Mouse (Mus musculus): Measurements from ENCODE around the gene Rdh9. TPM values are rescaled to one million over a fixed set of nuclear protein-coding genes. Genes with fewer than 3 reads are reported as not detected.
"Not testable (repeated sequence)": the region's sequence is repeated elsewhere in the genome, so short reads cannot be mapped to it uniquely, and the experiment has no call there.

Rdh9 gene
- total RNA-seq, 1 experiment from 2014 or later = 1.0 TPM

DNA sequence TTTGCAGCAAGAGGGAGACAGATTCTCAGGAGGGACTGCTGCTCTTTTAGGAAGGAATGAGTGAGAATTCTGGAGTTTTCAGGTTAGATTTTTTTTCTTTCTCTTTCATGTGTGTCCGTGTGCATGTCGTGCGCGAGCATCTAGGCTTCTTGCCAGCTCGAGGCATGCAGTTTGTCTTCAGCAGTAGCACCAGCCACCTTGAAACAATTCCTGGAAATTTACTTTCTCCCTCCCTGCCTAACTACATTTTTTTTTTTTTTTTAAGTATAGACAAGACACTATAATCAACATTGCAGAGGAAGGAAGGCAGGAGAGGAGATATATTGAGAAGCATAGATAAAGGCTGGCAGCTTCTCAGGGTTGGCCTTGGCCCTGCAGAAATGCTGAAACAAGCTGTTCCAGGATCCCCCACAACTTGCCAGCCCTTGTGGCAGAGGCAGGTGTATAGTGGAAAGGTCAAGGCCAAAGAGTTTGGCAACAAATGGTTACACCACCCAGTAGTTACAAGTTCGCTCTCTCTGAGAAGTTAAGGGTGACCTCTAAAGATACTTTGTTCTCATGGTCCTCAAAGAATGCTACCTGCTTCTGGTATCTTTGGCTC lies 21.5 kb upstream of the Rdh9 start:
- ATAC-seq (replicated peaks; ENCODE audit: insufficient number of reproducible peaks, low FRiP score, low TSS enrichment, poor library complexity, severe bottlenecking) = no peak

DNA sequence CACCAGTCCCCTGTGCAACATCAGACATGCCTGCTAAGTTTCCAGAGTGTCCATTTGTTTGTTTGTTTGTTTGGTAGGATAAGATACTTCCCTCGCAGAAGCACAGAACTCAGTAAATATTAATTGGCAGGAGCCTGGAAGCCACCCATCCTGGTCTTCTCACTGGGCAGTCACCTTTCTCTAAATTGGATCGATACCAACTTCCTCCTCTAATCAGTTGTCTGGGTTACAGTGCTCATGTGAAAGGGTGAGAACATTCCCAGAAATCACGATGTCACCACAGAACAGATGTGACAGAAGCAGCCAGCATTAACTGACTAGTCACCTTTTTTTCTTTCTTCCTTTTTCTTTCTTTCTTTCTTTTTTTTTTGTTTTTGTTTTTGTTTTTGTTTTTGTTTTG lies 20.9 kb upstream of the Rdh9 start:
- ATAC-seq (replicated peaks; ENCODE audit: insufficient number of reproducible peaks, low FRiP score, low TSS enrichment, poor library complexity, severe bottlenecking) = no peak

DNA sequence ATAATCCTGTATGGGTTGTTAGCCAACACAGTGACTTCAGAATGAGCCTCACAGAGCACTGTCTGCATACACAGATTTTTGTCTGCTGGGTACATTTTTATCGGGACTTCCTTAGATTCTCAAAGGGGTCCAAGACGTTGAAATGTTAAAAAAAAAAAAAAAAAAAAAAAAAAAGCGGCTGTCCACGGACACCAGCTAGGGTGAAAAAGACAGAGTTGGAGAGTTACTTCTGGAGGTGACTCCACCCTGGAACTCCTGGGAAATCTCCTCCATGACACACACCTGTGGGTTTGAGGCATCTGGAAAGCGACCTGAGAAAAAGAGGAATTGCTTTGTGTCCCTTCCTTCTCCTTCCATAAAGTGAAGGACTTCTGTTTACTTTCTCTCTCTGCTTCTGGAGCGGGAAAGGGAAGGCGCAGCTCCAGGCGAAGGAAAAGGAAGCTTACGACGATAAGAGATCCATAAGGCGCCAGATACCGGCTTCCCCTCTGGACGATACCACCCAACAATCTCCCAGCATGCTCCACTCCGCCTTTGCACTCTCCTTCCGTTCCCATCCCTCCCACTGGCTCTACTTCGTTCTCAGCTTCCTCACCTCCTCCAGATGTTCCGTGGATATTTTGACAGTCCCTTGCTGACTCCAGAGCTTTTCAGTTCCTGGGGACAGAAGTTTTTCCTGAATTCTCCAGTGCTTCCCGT lies 20.3 kb upstream of the Rdh9 start:
- no peak for ATAC-seq (replicated peaks; ENCODE audit: insufficient number of reproducible peaks, low FRiP score, low TSS enrichment, poor library complexity, severe bottlenecking)

DNA sequence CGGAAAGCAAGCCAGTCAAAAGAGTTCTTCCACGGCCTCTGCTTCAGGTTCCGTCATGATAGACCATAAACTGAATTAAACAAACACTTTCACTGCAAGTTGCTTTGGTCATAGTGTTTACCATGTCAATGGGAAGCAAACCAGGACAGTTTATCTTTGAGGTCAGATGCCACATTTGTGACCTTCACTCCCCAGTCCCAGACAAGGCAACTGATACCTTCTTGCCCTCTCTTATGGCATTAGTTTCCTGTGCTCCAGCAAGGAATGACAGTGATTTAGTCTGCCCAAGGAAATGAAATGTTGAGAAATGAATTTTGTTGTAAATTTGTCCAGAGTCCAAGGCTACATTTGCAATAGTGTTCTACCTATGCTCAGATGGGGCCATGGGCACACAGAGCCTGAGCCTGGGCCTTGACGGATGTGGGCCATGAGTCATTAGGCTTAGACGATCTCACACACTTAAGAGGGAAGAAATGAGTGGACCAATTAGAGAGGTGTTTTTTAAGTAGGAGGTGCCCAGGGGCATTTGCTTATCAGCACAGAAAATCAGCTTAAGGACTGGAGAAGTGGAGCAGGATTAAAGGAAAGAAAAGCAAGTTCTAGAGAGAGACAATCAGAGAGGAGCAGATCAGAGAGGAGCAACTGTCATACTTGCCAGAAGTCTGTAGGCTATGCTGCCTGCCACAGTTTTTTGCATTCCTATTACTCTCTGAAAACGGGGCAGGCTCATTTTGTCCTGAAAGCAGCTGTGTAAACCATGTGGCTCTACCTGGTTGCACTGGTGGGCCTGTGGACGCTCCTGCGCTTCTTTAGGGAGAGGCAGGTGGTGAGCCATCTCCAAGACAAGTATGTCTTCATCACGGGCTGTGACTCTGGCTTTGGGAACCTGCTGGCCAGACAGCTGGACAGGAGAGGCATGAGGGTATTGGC lies 16.7 kb upstream of the Rdh9 start, which contains the start of the genes Rdh1 and Rdh16f1:
Gene Rdh1 (plus strand): TSS at position 541 of the 930 bp plus-strand sequence.
Gene Rdh16f1 (plus strand): TSS at position 607 of the 930 bp plus-strand sequence.
- no peak for ATAC-seq (replicated peaks; ENCODE audit: insufficient number of reproducible peaks, low FRiP score, low TSS enrichment, poor library complexity, severe bottlenecking)

DNA sequence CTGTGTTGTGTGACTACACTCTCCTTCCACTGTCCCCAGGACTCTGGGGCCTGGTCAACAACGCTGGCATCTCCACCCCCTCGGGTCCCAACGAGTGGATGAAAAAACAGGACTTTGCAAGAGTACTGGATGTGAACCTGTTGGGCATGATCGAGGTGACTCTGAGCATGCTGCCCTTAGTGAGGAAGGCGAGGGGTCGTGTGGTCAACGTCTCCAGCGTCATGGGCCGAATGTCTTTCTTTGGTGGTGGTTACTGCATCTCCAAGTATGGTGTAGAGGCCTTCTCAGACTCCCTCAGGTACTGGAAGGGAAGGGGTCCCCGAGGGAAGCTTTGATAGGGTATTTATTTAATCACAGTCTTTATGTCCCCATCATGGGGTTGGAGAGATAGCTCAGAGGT lies 13.3 kb upstream of the Rdh9 start:
- not testable (repeated sequence) for ATAC-seq (replicated peaks; ENCODE audit: insufficient number of reproducible peaks, low FRiP score, low TSS enrichment, poor library complexity, severe bottlenecking)

DNA sequence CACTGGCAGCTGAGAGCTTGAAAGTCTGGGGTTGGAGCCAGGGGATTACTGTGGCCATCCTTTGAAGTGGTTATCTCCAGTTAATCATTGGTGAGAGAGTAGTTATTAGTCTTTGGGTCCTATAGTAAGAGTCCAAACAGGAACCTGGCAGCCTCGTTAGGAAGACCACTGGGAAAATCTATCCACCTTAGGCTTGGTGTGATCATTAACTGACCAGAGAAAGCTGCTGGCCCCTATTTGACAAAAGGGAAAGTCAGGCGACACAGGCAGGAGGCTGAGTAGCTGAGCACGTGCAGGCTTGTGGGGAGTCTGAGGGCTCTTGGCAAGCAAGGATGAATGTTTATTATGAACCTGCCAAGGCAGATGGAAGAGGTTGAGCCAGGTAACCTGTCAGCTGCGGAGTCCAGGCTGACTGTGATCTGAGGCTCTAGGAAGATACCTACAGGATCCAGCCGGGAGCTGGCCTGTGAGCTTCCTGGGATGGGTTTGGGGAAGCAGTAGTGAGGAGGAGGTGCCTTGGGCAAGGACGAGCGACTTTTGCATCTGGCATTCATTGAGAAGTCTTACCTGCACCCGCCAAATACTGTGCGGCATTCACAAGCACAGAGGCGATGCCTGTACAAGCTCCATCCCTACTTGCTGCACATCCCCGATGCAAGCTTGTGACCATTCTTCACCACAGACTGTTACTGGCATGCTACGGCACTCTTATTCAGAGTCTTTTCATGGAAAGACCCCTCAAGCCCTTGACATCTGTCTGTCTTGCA lies 12.1 kb upstream of the Rdh9 start:
- ATAC-seq (replicated peaks; ENCODE audit: insufficient number of reproducible peaks, low FRiP score, low TSS enrichment, poor library complexity, severe bottlenecking) = no peak

DNA sequence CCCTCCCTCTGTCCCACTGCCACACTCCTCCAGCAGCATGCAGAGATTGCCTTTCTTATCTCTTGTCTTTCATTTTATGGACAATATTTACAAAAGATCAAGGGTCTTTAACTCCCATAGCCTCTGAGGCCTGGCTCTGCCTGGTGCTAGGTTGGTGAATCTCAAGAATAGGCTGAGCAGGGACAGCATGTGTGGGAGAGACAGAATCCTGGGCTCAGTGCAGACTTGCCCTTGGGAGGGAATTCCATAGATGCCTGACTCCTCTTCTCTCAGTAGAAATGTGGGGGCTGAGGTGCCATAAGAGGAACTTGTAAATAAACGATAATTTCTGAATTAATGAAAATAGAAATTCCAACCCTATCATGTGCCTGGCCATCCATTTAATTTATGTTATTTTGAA lies 9.6 kb upstream of the Rdh9 start:
- ATAC-seq (replicated peaks; ENCODE audit: insufficient number of reproducible peaks, low FRiP score, low TSS enrichment, poor library complexity, severe bottlenecking) = no peak

DNA sequence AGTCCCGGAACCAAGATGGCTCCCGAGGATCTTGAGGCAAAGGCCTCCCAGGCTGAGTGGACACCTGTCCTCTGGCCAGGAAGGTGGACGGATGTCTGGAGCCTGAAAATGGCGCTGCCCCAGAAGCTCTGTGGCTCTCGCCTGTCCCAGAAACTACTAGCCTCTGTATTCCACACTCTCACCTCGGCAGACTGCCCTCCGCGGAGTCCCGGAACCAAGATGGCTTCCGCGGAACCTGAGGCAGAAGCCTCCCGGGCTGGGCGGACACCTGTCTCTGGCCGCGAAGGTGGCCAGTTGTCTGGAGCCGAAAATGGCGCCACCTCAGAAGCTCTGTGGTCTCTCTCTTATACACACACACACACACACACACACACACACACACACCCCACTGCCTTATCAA lies 6.1 kb downstream of the Rdh9 start:
- ATAC-seq (replicated peaks; ENCODE audit: insufficient number of reproducible peaks, low FRiP score, low TSS enrichment, poor library complexity, severe bottlenecking) = not testable (repeated sequence)

DNA sequence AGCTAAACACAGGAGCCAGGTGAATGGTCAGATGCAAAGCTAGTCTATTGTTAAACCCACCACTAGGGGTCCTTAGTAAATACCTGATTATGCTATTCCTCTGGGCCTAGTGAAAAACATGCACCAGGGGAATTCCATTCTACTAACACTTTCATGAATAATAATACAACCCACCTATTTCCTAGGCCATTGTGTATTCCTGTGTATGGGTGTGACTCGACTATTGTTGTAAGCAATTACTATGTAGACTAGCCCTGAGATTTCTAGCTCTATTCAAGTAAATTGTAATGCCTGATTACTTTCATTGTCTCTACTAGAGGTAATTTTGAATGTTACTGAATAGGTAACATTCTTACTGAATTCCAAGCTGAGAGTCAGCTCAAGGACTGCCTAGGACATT lies 9.2 kb downstream of the Rdh9 start:
- not testable (repeated sequence) for ATAC-seq (replicated peaks; ENCODE audit: insufficient number of reproducible peaks, low FRiP score, low TSS enrichment, poor library complexity, severe bottlenecking)

DNA sequence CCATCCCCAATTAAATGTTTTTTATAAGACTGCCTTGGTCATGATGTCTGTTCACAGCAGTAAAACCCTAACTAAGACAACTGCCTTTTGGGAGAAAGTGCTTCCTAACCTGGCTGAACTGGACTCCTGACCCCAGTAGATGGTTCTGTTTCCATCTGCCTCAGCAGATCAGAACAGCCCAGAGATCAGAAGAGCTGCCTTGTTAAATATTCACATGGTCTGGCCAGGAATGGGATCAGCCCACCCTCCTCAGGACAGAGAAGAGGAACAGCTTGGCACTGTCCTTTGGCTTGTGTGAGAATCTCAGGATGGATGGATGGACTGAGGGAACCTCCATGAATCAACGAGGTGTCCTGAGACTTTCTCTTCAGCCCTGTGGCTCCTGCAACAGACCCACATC lies 23.1 kb downstream of the Rdh9 start:
- ATAC-seq (replicated peaks; ENCODE audit: insufficient number of reproducible peaks, low FRiP score, low TSS enrichment, poor library complexity, severe bottlenecking) = no peak

DNA sequence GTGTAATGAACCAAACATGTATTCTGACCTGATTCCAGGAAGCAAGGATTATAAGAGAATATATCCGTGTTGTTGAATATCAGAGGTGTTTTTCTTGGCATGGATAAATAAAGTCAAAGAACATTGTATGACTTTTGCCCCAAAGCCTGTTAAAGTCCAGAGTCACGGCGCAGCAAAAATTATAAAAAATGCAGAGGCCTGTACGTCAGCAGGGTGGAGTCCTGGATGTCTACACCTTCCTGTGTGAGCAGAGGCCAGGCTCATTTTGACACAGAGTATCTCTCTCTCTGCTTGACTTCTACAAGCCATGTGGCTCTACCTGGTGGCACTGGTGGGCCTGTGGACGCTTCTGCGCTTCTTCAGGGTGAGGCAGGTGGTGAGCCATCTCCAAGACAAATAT lies 24.7 kb downstream of the Rdh9 start, which contains the start of gene Rdh16:
Gene Rdh16 (plus strand): TSS at position 262 of the 400 bp plus-strand sequence.
- ATAC-seq (replicated peaks; ENCODE audit: insufficient number of reproducible peaks, low FRiP score, low TSS enrichment, poor library complexity, severe bottlenecking) = no peak

DNA sequence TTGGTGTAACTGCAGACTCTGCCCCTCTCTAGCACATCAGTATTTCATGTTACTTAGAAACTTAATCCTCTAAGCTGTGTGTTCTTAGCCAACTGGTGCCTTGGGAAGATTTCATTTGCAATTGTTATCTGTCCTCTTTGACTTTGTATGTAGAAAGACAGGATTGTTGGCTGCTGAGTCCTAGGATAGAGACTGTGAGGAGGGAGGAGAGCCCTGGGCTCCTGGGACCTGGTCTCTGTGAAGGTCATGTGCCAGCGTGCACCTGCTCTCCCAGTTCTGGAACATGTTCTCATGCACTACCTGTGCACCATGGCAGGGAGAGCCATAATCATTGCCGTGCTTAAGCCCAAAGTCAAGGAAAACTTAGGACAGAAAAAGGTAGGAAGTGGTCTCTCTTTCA lies 25.4 kb downstream of the Rdh9 start:
- no peak for ATAC-seq (replicated peaks; ENCODE audit: insufficient number of reproducible peaks, low FRiP score, low TSS enrichment, poor library complexity, severe bottlenecking)

DNA sequence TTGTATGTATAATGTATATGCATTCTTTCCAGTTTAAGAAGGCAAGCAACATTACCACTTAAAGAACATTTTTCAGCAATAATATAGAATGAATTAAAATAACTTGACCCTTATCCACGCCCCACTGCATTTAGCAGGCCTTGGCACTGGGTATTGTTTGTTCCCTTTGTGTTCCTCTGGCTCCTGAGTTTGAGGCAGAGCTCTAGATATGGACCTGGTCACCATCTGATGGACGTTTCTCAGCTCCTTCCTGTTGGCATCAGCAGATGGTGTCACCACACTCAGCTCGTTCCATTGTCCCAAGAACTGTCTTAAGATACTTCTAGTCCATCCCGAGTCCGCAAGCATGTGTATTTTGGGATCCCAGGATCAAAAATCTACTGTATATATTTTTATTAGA lies 26.1 kb downstream of the Rdh9 start:
- no peak for ATAC-seq (replicated peaks; ENCODE audit: insufficient number of reproducible peaks, low FRiP score, low TSS enrichment, poor library complexity, severe bottlenecking)

DNA sequence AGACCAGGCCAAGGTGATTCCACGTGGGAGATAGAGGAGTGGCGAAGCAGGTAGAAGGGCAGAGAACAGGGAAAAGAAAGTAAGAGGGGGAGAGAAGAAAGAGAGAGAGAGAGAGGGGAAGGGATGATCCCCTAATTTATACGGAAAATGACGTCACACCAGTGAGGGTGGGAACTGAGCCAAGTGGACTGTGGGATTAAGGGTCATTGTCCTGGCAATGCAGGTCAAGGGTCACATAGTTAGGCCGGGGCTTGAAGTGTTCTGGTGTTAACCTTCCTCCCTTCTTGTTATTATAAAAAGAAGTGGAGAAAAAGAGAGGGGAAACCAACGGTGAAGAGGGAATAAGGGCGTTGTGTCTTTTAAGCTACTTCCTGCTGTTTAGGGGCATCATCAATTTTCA lies 28.2 kb downstream of the Rdh9 start:
- ATAC-seq (replicated peaks; ENCODE audit: insufficient number of reproducible peaks, low FRiP score, low TSS enrichment, poor library complexity, severe bottlenecking) = no peak

DNA sequence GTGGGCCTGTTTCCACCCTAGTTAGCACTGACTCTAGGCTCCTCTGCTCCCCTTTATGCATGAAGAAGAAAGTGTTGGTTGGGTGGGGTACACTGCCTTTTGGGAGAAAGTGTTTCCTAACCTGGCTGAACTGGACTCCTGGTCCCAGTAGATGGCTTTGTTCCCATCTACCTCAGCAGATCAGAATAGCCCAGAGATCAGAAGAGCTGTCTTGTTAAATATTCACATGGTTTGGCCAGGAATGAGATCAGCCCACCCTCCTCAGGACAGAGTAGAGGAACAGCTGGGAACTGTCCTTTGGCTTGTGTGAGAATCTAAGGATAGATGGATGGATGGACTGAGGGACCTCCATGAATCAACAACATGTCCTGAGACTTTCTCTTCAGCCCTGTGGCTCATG lies 39.7 kb downstream of the Rdh9 start:
- no peak for ATAC-seq (replicated peaks; ENCODE audit: insufficient number of reproducible peaks, low FRiP score, low TSS enrichment, poor library complexity, severe bottlenecking)

DNA sequence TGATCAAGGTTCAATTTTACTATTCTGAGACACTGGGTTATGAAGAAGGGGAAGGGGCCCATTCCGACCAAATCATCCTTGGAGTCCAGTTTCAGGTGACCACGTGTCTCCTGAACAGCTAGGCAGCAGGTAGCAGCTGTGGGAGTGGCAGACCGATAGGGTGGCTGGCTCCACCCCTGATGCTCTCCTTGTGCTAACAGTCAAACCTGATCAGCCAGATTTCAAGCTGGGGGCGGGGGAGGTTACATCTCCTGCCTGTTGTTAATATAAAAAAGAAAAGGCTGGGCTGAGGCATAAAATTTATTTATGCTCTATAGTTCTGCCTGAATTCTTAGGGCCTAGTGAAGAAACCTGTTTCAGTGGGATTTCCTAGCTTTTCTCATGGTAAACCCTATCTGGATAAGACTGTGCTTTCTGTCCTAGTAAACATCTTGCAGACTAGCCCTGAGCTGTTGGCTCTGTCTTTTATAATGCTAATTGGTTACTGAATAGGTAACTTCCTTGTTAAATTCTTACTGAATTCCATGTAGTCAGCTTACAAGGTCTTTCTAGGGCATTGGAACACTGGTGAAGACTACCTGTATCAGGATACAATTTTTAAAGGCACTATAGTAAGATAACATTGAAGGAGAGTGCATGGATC lies 41.2 kb downstream of the Rdh9 start:
- ATAC-seq (replicated peaks; ENCODE audit: insufficient number of reproducible peaks, low FRiP score, low TSS enrichment, poor library complexity, severe bottlenecking) = not testable (repeated sequence)

DNA sequence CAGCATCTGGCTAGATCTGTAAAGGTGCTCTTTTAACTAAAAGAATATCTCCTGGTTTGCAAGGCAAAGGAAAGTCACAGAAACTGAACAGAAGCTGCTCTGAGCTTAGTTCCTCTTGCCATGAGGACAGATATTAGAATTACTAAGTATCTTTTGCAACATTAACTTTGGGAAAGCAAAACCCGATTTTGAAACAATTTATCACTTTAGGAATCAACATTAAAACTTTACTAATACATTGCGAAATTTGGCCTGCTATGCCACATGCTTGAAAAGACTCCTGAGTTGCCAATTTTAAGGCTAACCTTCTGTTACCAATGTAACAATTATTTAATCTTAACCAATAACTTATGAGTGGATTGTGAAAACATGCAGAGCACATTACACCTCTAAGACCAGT lies 45.6 kb downstream of the Rdh9 start:
- not testable (repeated sequence) for ATAC-seq (replicated peaks; ENCODE audit: insufficient number of reproducible peaks, low FRiP score, low TSS enrichment, poor library complexity, severe bottlenecking)

DNA sequence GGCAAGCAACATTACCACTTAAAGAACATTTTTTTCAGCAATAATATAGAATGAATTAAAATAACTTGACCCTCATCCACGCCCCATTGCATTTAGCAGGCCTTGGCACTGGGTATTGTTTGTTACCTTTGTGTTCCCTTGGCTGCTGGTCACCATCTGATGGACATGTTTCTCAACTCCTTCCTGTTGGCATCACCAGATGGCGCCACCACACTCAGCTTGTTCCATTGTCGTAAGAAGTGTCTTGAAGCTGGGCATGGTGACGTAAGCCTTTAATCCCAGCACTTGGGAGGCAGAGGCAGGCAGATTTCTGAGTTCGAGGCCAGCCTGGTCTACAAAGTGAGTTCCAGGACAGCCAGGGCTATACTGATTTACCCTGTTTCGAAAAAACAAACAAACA lies 49.2 kb downstream of the Rdh9 start:
- no peak for ATAC-seq (replicated peaks; ENCODE audit: insufficient number of reproducible peaks, low FRiP score, low TSS enrichment, poor library complexity, severe bottlenecking)

All from monocyte, adult 5-6 weeks (primary cell).